ENCODE assay signal across 8 mouse cellular contexts in genomic region chr19:30029894-30030635, GRCm38 (mm10). TPM values are rescaled to one million over a fixed set of nuclear protein-coding genes. Genes with fewer than 3 reads are reported as not detected.
DNase-seq lines count a peak whose midpoint lies in the region; ATAC-seq and TF ChIP-seq lines count a peak whose summit lies in the region.

Uhrf2 (plus strand) TSS chr19:30030513.

- no peaks in the 10 kb centered on the region for H3K27me3 ChIP-seq in hindbrain, postnatal 0 days (ENCODE audit: insufficient read depth, low read length)

- DNase-seq in ZHBTc4 (ENCODE audit: low read depth, low spot score) = peak; percentile 96
- DNase-seq in gastrocnemius, adult 2 months = peak; percentile 98
- DNase-seq in hindbrain, postnatal 0 days (ENCODE audit: low spot score) = peak; percentile 99
- DNase-seq in left cerebral cortex, adult 2 months (ENCODE audit: extremely low spot score in 1 of 2, low spot score in 2 of 2) = peak; percentile 95 to 96
- DNase-seq in right cerebral cortex, adult 2 months (ENCODE audit: low spot score in 2 of 2) = peak; percentile 93 to 95
- DNase-seq in urinary bladder, postnatal 14 days (ENCODE audit: low spot score) = peak; percentile 97

- TF ChIP-seq CTCF in gastrocnemius, adult 2 months (IDR thresholded peaks at IDR 0.05) = no peak
- no peak for TF ChIP-seq CTCF in hindbrain, postnatal 0 days (IDR thresholded peaks at IDR 0.05; ENCODE audit: low read depth)
- TF ChIP-seq CTCF in left cerebral cortex, adult 2 months (IDR thresholded peaks at IDR 0.05) = no peak; the same call in 1 of the 2 replicates

- H3K9me3 ChIP-seq in hindbrain, postnatal 0 days (ENCODE audit: low read length) = no peaks in the 10 kb centered on the region

- peak within 1 kb of the TSS; percentile 80 for H3K4me2 ChIP-seq in hindbrain, postnatal 0 days (ENCODE audit: low read depth, low read length)

- peaks cover 16% of the 10 kb centered on the region for H3K4me1 ChIP-seq in hindbrain, postnatal 0 days (ENCODE audit: insufficient read depth, low read length)

- H3K36me3 ChIP-seq in hindbrain, postnatal 0 days (ENCODE audit: insufficient read depth, low read length) = no peaks in the 10 kb centered on the region

- peak within 1 kb of the TSS; percentile 99 for H3K4me3 ChIP-seq in gastrocnemius, adult 2 months
- H3K4me3 ChIP-seq in hindbrain, postnatal 0 days (ENCODE audit: low read length) = peak within 1 kb of the TSS; percentile 99
- peak within 1 kb of the TSS; percentile 93 for H3K4me3 ChIP-seq in left cerebral cortex, adult 2 months

- peak within 1 kb of the TSS; percentile 91 for H3K27ac ChIP-seq in gastrocnemius, adult 2 months
- peak within 1 kb of the TSS; percentile 97 for H3K27ac ChIP-seq in hindbrain, postnatal 0 days
- peak within 1 kb of the TSS; percentile 91 for H3K27ac ChIP-seq in left cerebral cortex, adult 2 months

- peak; percentile 96 for ATAC-seq in common myeloid progenitor, adult 5-6 weeks (replicated peaks; ENCODE audit: low read depth, poor library complexity, severe bottlenecking)
- ATAC-seq in hindbrain, postnatal 0 days = peak; percentile 99
- ATAC-seq in megakaryocyte, adult 5-6 weeks (ENCODE audit: poor library complexity, severe bottlenecking) = peak; percentile 92

- 1% methylated on average over 72 of the region's 74 CpGs for WGBS in hindbrain, postnatal 0 days

- peak within 1 kb of the TSS; percentile 100 for H3K9ac ChIP-seq in hindbrain, postnatal 0 days (replicated peaks; ENCODE audit: low read length)

- intact Hi-C loops in gastrocnemius, adult 2 months (cut with DNase I) = loop anchor here (5.0 kb wide), 1 partner anchor 218 kb away; the partner anchor contains the start of gene Ranbp6
- intact Hi-C loops in left cerebral cortex, adult 2 months (cut with DNase I) = loop anchor here (2.0 to 5.0 kb wide), 4 partner anchors 51 to 223 kb away; partner anchors contain the start of gene 9930021J03Rik

RNA-seq across cellular contexts. Expression of gene Uhrf2, which starts in this region (rescaled TPM):
- total RNA-seq in common myeloid progenitor, adult 5-6 weeks (2017) = 95.0 and 109 TPM in 2 replicates
- 10 to 100 TPM; 15.5 to 16.1 TPM for total RNA-seq in gastrocnemius, adult 2 months (2021)
- 52.6 and 53.2 TPM in 2 replicates for total RNA-seq in hindbrain, postnatal 0 days (2014; rRNA removed)
- 25.7 and 27.2 TPM in 2 replicates for polyA plus RNA-seq in hindbrain, postnatal 0 days (2015; fragmentation: Nextera tagmentation; extraction: Ambion mirVana)
- total RNA-seq in left cerebral cortex, adult 2 months (2021) = 10 to 100 TPM; 50.1 to 58.7 TPM
- total RNA-seq in megakaryocyte, adult 5-6 weeks (2015) = 77.1 and 85.8 TPM in 2 replicates
- total RNA-seq in megakaryocyte, adult 5-6 weeks (2017) = 55.3 and 58.3 TPM in 2 replicates

Comparison
In these comparisons a context has a peak if more than half of its experiments do, and no peak if none do; other contexts are left out.
1. Peak in every context shown above with its lines: DNase-seq, ATAC-seq, H3K4me3 ChIP-seq and H3K27ac ChIP-seq.